Mouse (Mus musculus): Measurements from ENCODE around the gene Gm28729. TPM values are rescaled to one million over a fixed set of nuclear protein-coding genes. Genes with fewer than 3 reads are reported as not detected.
"Not testable (repeated sequence)": the region's sequence is repeated elsewhere in the genome, so short reads cannot be mapped to it uniquely, and the experiment has no call there.

Gm28729 gene
- total RNA-seq, 2 experiments from 2014 or later = not detected

DNA sequence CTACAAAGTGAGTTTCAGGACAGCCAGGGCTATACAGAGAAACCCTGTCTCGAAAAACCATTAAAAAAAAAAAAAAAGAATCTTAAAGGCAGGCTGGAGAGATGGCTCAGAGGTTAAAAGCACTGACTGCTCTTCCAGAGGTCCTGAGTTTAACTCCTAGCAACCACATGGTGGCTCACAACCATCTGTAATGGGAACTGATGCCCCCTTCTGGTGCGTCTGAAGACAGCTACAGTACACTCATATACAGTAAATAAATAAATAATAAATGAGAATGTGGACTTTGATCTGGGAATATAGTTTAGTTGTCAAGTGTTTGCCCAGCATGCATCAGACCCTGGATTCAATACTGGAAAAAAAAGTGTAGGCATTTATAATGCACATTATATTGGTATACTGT, 3.5 kb downstream of the Gm28729 start:
- DNase-seq (ENCODE audit: low spot score) = not testable (repeated sequence)

GRCm38 (mm10) chr9:96517429-96517828, 7.6 kb downstream of the Gm28729 start:
- DNase-seq (ENCODE audit: low spot score) = no peak

- no peak for DNase-seq (ENCODE audit: low spot score)
Measured at GRCm38 (mm10) chr9:96516806-96517205, 8.3 kb downstream of the Gm28729 start.

DNA sequence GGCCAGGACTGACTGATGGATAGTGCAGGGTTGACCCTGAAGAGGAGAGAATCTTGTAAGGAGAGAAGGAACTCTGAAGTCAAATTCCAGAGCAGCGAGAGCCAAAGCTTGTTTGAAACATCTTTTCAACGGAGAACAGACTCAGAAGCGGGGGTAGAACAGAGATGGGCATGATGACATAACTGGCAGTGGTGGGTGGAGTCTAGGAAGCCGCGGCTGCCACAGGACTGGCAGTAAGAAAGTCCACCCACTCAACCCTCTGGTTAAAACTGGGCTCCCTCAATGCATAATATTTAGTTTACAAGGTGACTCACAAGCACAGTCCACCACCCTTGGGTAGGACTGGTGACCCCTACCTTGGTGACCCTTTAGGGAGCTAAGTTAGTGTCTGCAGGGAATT, 9.3 kb downstream of the Gm28729 start:
- no peak for DNase-seq (ENCODE audit: low spot score)

- DNase-seq (ENCODE audit: low spot score) = no peak
Measured at GRCm38 (mm10) chr9:96514278-96514677, 10.8 kb downstream of the Gm28729 start.

DNA sequence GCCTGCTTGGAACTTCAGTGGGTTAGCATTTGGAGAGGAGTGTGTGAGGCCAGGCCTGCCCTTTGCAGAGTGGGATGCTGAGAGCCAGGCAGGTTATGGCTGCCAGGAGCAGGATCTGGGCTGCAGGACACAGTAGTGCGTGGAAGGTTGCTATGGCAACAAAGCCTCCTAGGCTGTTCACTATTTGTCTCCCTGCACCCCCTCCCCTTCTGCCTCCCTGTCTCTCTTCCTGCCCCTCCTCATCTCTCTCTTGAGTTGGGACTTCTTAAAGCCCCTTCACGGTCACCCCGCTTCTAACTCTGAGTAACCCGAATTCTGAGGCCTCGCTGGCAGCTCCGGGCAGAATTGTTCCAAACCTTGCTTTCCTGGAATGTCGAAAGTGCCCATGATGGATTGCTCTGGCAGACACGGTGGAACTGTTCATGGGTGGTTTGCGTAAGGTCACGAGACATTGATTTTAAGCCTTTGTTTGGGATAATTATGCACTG, 19.0 kb downstream of the Gm28729 start:
- DNase-seq (ENCODE audit: low spot score) = no peak

DNA sequence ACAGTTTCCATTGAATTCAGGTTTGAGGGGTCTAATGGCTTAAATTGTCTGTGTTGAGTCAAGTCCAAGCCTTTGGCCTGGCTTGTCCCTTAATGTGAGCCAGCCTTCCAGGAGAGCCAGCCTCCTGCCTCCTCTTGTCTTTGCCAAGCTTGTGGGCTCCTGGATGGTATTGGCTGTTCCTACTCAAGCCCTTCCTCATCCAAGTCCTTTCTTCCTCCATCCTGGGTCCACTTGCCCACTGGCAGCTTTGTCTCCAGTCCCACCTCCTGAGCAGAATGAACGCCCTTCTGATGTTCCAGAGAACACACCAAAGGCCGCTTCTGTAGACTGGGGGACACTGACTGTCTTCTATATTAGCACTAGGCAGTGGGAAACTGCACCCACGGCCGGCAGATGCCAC, 19.9 kb downstream of the Gm28729 start:
- no peak for DNase-seq (ENCODE audit: low spot score)

DNA sequence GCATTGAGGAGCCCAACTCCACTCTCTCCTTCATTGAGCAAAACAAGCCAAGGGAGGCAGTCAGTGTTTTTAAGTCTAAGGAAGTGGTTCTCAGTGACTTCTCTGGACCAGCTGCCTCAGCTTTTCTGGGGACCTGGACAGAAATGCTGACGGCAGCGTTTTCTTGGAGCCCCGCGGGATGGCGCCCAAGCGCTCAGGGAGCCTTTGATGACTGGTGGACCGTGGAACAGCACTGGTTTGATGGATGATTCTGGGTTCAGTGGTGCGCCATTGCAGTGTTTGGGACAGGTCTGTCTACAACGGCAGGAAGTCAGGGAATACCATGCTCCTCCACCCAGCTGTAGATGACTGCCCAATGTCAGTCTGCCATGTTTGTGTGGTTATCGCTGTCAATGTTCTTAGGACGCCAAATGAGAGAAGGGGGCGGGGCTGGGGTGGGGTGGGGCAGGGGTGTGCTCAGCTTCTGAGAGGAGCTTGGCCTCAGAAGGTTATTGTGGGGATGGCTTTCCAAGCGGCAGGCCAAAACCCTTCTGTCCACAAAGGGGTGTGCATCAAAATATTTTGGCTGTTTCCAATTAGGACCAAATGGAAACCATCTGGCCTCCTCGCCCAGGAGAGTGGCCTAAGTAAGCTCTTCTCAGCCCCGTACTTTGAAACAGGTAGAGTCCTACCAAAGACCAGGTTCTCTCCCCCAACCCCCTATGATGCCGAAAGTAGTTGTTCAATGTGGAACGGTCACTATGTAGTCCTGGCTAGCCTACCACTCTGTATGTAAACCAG, 20.8 kb downstream of the Gm28729 start:
- DNase-seq (ENCODE audit: low spot score) = no peak

GRCm38 (mm10) chr9:96502856-96503610, 22.0 kb downstream of the Gm28729 start:
- DNase-seq (ENCODE audit: low spot score) = no peak

DNA sequence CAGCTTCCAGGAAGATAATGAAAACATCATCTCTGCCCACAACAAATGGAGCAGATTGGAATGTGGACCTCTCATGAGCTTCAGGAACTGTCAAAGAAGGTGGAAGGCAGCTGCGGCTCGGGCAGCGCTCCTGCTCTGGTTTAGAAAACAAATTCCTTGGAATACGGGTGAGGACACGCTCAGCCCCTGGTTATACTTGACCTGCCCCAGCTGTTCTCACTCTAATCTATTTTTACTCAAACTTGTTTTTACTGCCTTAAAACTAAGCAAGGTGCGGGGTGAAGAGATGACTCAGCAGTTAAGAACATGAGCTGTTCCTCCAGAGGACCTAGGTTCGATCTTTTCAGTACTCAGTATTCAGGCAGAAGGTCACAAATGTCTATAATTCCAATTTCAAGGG, 23.8 kb downstream of the Gm28729 start:
- no peak for DNase-seq (ENCODE audit: low spot score)

DNA sequence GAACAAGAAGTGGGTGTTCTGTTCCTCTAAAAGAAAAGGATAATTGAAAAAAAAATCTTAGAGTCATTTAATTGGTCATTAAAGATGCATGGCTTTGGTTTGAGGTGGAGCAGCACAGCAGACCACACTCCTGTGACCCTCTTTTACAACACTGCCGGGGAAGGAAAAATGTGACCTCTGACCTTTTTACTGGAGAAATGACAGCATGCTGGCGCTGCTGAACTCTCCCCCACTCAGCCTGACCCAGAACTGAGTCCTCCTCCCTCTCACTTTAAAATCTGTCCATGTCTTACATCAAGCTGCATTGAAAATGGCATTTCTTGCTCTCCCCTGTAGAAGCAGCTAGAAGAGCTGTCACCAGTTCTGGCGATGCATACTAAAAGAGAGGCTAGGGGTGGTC, 31.9 kb downstream of the Gm28729 start:
- DNase-seq (ENCODE audit: low spot score) = no peak

- DNase-seq (ENCODE audit: low spot score) = peak; percentile 12
Measured at GRCm38 (mm10) chr9:96491810-96492209, 33.3 kb downstream of the Gm28729 start.

- DNase-seq (ENCODE audit: low spot score) = not testable (repeated sequence)
Measured at GRCm38 (mm10) chr9:96487869-96488268, 37.2 kb downstream of the Gm28729 start.

- DNase-seq (ENCODE audit: low spot score) = no peak
Measured at GRCm38 (mm10) chr9:96483648-96484047, 41.4 kb downstream of the Gm28729 start.

DNA sequence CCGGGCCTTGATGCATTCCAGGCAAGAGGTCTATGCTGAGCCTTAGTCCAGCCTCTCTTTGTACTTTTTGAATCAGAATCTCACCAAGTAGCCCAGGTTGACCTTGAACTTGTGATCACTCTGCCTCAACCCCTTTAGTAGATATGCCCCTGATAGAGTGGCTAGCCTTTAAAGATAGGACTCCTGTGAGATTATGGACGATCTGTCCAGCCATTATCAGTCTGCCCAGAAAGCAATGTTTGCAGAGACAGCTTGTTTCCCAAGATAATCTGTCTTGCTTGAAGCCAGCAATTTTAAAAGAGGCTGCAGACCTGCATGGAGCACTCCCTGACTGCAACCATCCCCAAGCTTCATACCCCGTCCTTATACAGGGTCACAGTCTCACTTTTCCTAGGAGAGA, 42.0 kb downstream of the Gm28729 start:
- DNase-seq (ENCODE audit: low spot score) = no peak

GRCm38 (mm10) chr9:96478071-96478888, 46.8 kb downstream of the Gm28729 start, which contains the start of gene Rnf7:
Gene Rnf7, minus strand, starts transcription at chr9:96478675.
- DNase-seq (ENCODE audit: low spot score) = peak; percentile 98

- DNase-seq (ENCODE audit: low spot score) = no peak
Measured at GRCm38 (mm10) chr9:96472356-96472755, 52.7 kb downstream of the Gm28729 start.

GRCm38 (mm10) chr9:96471681-96472080, 53.4 kb downstream of the Gm28729 start:
- DNase-seq (ENCODE audit: low spot score) = not testable (repeated sequence)

DNA sequence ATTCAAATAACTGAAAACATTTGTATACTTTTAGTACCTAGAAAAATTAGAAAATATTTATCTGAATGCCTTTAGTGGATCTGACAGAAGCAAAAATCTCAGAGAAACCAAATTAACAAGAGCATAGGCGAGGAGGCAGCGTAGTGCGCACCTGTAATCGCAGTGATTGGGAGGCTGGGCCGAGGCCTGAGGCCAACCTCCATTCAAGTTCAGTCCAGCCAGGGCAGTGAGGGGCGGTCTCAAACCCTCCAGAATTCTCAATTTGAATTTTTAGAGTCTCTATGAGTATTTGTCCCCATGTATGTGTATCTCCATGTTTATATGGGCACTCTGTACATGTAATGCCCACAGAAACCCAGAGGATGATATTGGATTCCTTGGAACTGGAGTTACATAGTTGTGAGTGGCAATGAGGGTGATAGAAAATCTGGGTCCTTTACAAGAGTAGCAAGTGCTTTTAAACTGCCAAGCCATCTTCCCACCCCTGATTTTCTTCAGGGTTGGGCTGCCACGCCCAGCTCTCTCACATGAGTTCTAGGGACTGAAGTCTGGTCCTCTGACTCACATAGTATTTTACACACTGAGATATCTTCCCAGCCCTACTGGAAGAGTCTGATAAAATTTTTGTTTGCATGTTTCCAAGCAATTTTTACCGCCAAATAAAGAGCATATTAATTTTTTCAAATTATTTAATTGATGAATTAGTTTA, 54.6 kb downstream of the Gm28729 start:
- DNase-seq (ENCODE audit: low spot score) = no peak

GRCm38 (mm10) chr9:96469556-96470265, 55.4 kb downstream of the Gm28729 start:
- DNase-seq (ENCODE audit: low spot score) = no peak

Data from gastrocnemius, adult 18-20 months (tissue).